22 mouse cellular contexts compared by ENCODE assay signal in genomic region chr1:62433891-62434290, GRCm38 (mm10).
"Had no signal": no experiment of that assay in that cellular context is flagged by ENCODE, and none has a peak within 500 bp of the region (broad histone marks: within the 10 kb centered on the region; RNA-seq: fewer than 3 reads in every experiment).

No protein-coding gene starts in this region.

- H3K9me3 ChIP-seq: heart, embryonic 10.5 days; heart, embryonic 12.5 days; hindbrain, embryonic 13.5 days; hindbrain, embryonic 15.5 days; limb, embryonic 13.5 days; limb, embryonic 15.5 days; liver, embryonic 12.5 days had no signal

- ATAC-seq: hindbrain, postnatal 0 days; intestine, embryonic 16.5 days; liver, embryonic 12.5 days had no signal

- H3K4me3 ChIP-seq: heart, embryonic 10.5 days; heart, embryonic 12.5 days; hindbrain, embryonic 13.5 days; hindbrain, embryonic 15.5 days; limb, embryonic 13.5 days; limb, embryonic 15.5 days; liver, embryonic 12.5 days had no signal

- H3K4me2 ChIP-seq: heart, embryonic 12.5 days; hindbrain, embryonic 13.5 days; hindbrain, embryonic 15.5 days; limb, embryonic 13.5 days; limb, embryonic 15.5 days; liver, embryonic 12.5 days had no signal

- H3K36me3 ChIP-seq: heart, embryonic 10.5 days; heart, embryonic 12.5 days; hindbrain, embryonic 13.5 days; hindbrain, embryonic 15.5 days; limb, embryonic 13.5 days; limb, embryonic 15.5 days; liver, embryonic 12.5 days had no signal

- H3K27me3 ChIP-seq: heart, embryonic 12.5 days; hindbrain, embryonic 13.5 days; hindbrain, embryonic 15.5 days; limb, embryonic 13.5 days; limb, embryonic 15.5 days; liver, embryonic 12.5 days had no signal

- H3K9ac ChIP-seq: heart, embryonic 12.5 days; hindbrain, embryonic 13.5 days; hindbrain, embryonic 15.5 days; limb, embryonic 13.5 days; limb, embryonic 15.5 days; liver, embryonic 12.5 days; liver, embryonic 14.5 days had no signal

- DNase-seq: gastrocnemius, postnatal 14 days; gastrocnemius, postnatal 36 days; heart, adult 18-20 months; heart, postnatal 10 days; kidney, adult 18-20 months; kidney, adult 8-10 months; kidney, postnatal 10 days; kidney, postnatal 25 days; kidney, postnatal 4 days; layer of hippocampus, adult 9-11 months; layer of hippocampus, postnatal 36 days; left cerebral cortex, postnatal 4 days had no signal

- H3K4me1 ChIP-seq: liver, embryonic 12.5 days had no signal

- H3K27ac ChIP-seq: heart, embryonic 10.5 days; hindbrain, embryonic 13.5 days; hindbrain, embryonic 15.5 days; hindbrain, postnatal 0 days; limb, embryonic 13.5 days; limb, embryonic 15.5 days; liver, embryonic 12.5 days; liver, embryonic 14.5 days had no signal
